Mouse (Mus musculus) gastrocnemius, postnatal 10 days (tissue): Measurements from ENCODE around the gene Brinp1. TPM values are rescaled to one million over a fixed set of nuclear protein-coding genes. Genes with fewer than 3 reads are reported as not detected.

ENCODE experiments used
- DNase-seq: peaks from one replicate; pipeline ENCODE4 v3.0.0; 2021; ENCODE audit warnings: mixed read lengths
- long read RNA-seq, 2 experiments: library from polyadenylated mRNA; stranded (forward); transcript quantifications; one replicate each; pipeline ENCODE4 v2.0.0; 2021
- total RNA-seq, 2 experiments: library from RNA; stranded (reverse); gene quantifications; 2 replicates each; pipeline ENCODE4 v1.2.3; 2021

The Brinp1 gene
- under 1 TPM; 0.29 to 0.35 TPM for total RNA-seq
- long read RNA-seq, experiment 1, partial matches to known transcripts: 0 of 1 reads
- long read RNA-seq, experiment 1, other reads (novel, unspliced or antisense): 0 of 1 reads
- long read RNA-seq, experiment 2: 0 reads

- DNase-seq: peak; percentile 11
These were observed at the start of gene Brinp1 for GRCm38 (mm10) chr4:68954322-68954901. Brinp1 (minus strand) TSS chr4:68954397.

- no peak for DNase-seq
These were observed 3.1 kb upstream of the Brinp1 start for GRCm38 (mm10) chr4:68957265-68957664.

GRCm38 (mm10) chr4:68955621-68956020 lies 1.4 kb upstream of the Brinp1 start:
- DNase-seq: peak; percentile 68

- DNase-seq: no peak
These were observed 403 bp downstream of the Brinp1 start for GRCm38 (mm10) chr4:68953667-68954321.

- DNase-seq: no peak
These were observed 1.1 kb downstream of the Brinp1 start for GRCm38 (mm10) chr4:68953131-68953551.

- no peak for DNase-seq
These were observed 3.6 kb downstream of the Brinp1 start for GRCm38 (mm10) chr4:68950556-68950955.

- no peak for DNase-seq
These were observed 11.3 kb downstream of the Brinp1 start for GRCm38 (mm10) chr4:68942938-68943337.

- DNase-seq: no peak
These were observed 24.2 kb downstream of the Brinp1 start for GRCm38 (mm10) chr4:68930022-68930421.

- no peak for DNase-seq
These were observed 28.1 kb downstream of the Brinp1 start for GRCm38 (mm10) chr4:68926091-68926490.

- no peak for DNase-seq
These were observed 31.3 kb downstream of the Brinp1 start for GRCm38 (mm10) chr4:68922944-68923343.

- no peak for DNase-seq
These were observed 31.7 kb downstream of the Brinp1 start for GRCm38 (mm10) chr4:68922504-68922903.

GRCm38 (mm10) chr4:68920127-68920526 lies 34.1 kb downstream of the Brinp1 start:
- DNase-seq: no peak

GRCm38 (mm10) chr4:68910942-68911341 lies 43.3 kb downstream of the Brinp1 start:
- no peak for DNase-seq

GRCm38 (mm10) chr4:68906417-68907210 lies 47.6 kb downstream of the Brinp1 start:
- DNase-seq: no peak

GRCm38 (mm10) chr4:68890526-68890925 lies 63.7 kb downstream of the Brinp1 start:
- DNase-seq: no peak

GRCm38 (mm10) chr4:68886276-68886675 lies 67.9 kb downstream of the Brinp1 start:
- DNase-seq: no peak

GRCm38 (mm10) chr4:68872028-68872427 lies 82.2 kb downstream of the Brinp1 start:
- no peak for DNase-seq

GRCm38 (mm10) chr4:68865135-68865767 lies 88.9 kb downstream of the Brinp1 start:
- DNase-seq: no peak

- DNase-seq: no peak
These were observed 89.5 kb downstream of the Brinp1 start for GRCm38 (mm10) chr4:68864668-68865067.

- no peak for DNase-seq
These were observed 97.3 kb downstream of the Brinp1 start for GRCm38 (mm10) chr4:68856868-68857267.

GRCm38 (mm10) chr4:68849671-68850070 lies 104.5 kb downstream of the Brinp1 start:
- no peak for DNase-seq

GRCm38 (mm10) chr4:68846976-68847375 lies 107.2 kb downstream of the Brinp1 start:
- DNase-seq: no peak

- DNase-seq: peak; percentile 5
These were observed 108.2 kb downstream of the Brinp1 start for GRCm38 (mm10) chr4:68845964-68846363.
